30 mouse cellular contexts compared by ENCODE assay signal in the genomic region with DNA sequence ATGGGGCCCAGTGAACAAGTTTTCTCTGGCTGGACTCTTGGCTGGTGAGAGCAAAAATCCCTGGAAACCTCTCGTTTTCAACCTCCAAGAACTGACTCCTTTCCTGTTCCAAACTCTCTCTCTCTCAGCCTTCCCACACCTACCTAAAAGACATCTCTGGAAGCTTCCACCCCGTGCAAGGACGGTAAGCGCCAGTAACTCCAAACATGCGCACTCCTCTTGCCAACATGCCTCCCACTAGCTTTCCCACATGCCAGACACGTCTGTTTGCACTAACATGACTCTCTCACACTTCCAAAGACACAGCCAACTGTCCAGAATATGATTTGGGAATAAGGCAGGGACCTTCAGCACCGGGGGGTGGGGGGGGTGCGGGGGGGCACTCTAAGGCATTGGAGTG.
DNase-seq lines count a peak whose midpoint lies in the region; TF ChIP-seq lines count a peak whose summit lies in the region.
"Had no signal": no experiment of that assay in that cellular context is flagged by ENCODE, and none has a peak within 500 bp of the region (broad histone marks: within the 10 kb centered on the region; RNA-seq: fewer than 3 reads in every experiment).

No protein-coding gene starts in this region.

- no peaks in the 10 kb centered on the region for H3K36me3 ChIP-seq in myocyte (ENCODE audit: control insufficient read depth, insufficient read depth)
- H3K36me3 ChIP-seq: forebrain, embryonic 15.5 days; G1E; liver, embryonic 15.5 days; midbrain, embryonic 15.5 days had no signal

- no peak overlapping the region for H3K4me2 ChIP-seq in myocyte (ENCODE audit: low read depth)
- H3K4me2 ChIP-seq: embryonic facial prominence, embryonic 12.5 days; forebrain, embryonic 15.5 days; heart, embryonic 12.5 days; hindbrain, embryonic 13.5 days; liver, embryonic 15.5 days; lung, embryonic 14.5 days; midbrain, embryonic 15.5 days had no signal

- no peaks in the 10 kb centered on the region for H3K27me3 ChIP-seq in myocyte (ENCODE audit: control insufficient read depth, insufficient read depth, insufficient read length)
- H3K27me3 ChIP-seq: embryonic facial prominence, embryonic 12.5 days; forebrain, embryonic 15.5 days; liver, embryonic 15.5 days; midbrain, embryonic 15.5 days had no signal

- intact Hi-C loops in left cerebral cortex, postnatal 4 days (cut with DNase I) = no loop called here

- no peak for TF ChIP-seq POLR2A in myocyte (IDR thresholded peaks at IDR 0.05; ENCODE audit: insufficient read length, low read depth)

- DNase-seq in frontal cortex, adult 2 months (ENCODE audit: extremely low spot score in 1 of 2, low spot score in 1 of 2) = peak; percentile 44 to 78
- no peak for DNase-seq in frontal cortex, postnatal 25 days (ENCODE audit: low spot score in 2 of 2)
- DNase-seq in left cerebral cortex, adult 18-20 months (ENCODE audit: low spot score in 2 of 2) = peak; percentile 60 to 73
- DNase-seq in left cerebral cortex, postnatal 4 days = no peak
- peak; percentile 32 for DNase-seq in adipocyte (ENCODE audit: low spot score)
- DNase-seq in kidney, adult 11 months = no peak
- DNase-seq: adrenal gland, postnatal 10 days; cerebellum, adult 11-12 months; cerebellum, adult 9-11 months; embryo, embryonic 11 days; gastrocnemius, adult 2 months; heart, adult 2 months; heart, postnatal 4 days; kidney, adult 9 months; kidney, postnatal 10 days; liver; lung, embryonic 14.5 days; lung, postnatal 14 days; thymus, adult 2 months; thymus, postnatal 36 days had no signal

- no peaks in the 10 kb centered on the region for H3K79me2 ChIP-seq in myocyte (ENCODE audit: control insufficient read depth, insufficient read depth)

- H3ac ChIP-seq in myocyte (ENCODE audit: control insufficient read depth, insufficient read length) = no peak overlapping the region

- no peak overlapping the region for H3K4me3 ChIP-seq in myocyte
- H3K4me3 ChIP-seq: embryonic facial prominence, embryonic 12.5 days; forebrain, embryonic 10.5 days; forebrain, embryonic 15.5 days; gastrocnemius, adult 2 months; heart, adult 2 months; heart, embryonic 12.5 days; hindbrain, embryonic 13.5 days; liver, embryonic 15.5 days; midbrain, embryonic 10.5 days; midbrain, embryonic 15.5 days had no signal

TF ChIP-seq in myocyte, 11 proteins besides CTCF, POLR2A, EP300 and RAD21:
- TF ChIP-seq MYOD1 (IDR thresholded peaks at IDR 0.05; ENCODE audit: control insufficient read depth in 1 of 3, insufficient read length in 2 of 3, low read depth in 2 of 3) = no peak
- no peak for TF ChIP-seq TCF3 (IDR thresholded peaks at IDR 0.05; ENCODE audit: insufficient read length, low read depth)
- TF ChIP-seq POLR2AphosphoS2 (IDR thresholded peaks at IDR 0.05; ENCODE audit: insufficient read length, low read depth) = peak; percentile 54

Comparison
In these comparisons a context has a peak if more than half of its experiments do, and no peak if none do; other contexts are left out.
1. DNase-seq: peak in frontal cortex, adult 2 months (2 of 2), left cerebral cortex, adult 18-20 months (2 of 2) and adipocyte (single experiment); none in frontal cortex, postnatal 25 days (0 of 2), left cerebral cortex, postnatal 4 days (single experiment) and kidney, adult 11 months (single experiment).